In genomic region chr2:157397376-157397775, GRCm38 (mm10) we compare ENCODE assay signal across 24 mouse cellular contexts. TPM values are rescaled to one million over a fixed set of nuclear protein-coding genes. Genes with fewer than 3 reads are reported as not detected.
A peak's percentile ranks its signal among the peaks of the same experiment; 100 is the strongest.
DNase-seq lines count a peak whose midpoint lies in the region; ATAC-seq lines count a peak whose summit lies in the region.
"Had no signal": no experiment of that assay in that cellular context is flagged by ENCODE, and none has a peak within 500 bp of the region (broad histone marks: within the 10 kb centered on the region; RNA-seq: fewer than 3 reads in every experiment).

No protein-coding gene starts in this region.

- peak; percentile 27; the same call in 1 of the 2 replicates for ATAC-seq in limb, embryonic 15.5 days (ENCODE audit: insufficient number of reproducible peaks, low FRiP score, low TSS enrichment, low read depth)
- peak; percentile 53 for ATAC-seq in lung, embryonic 16.5 days (ENCODE audit: low read depth)
- peak; percentile 37; the same call in 1 of the 2 replicates for ATAC-seq in stomach, embryonic 15.5 days (ENCODE audit: insufficient read depth, low FRiP score, low read depth)
- no peak for ATAC-seq in megakaryocyte progenitor cell, adult 5-6 weeks (replicated peaks; ENCODE audit: poor library complexity)
- ATAC-seq: forebrain, embryonic 14.5 days had no signal

- H3K4me3 ChIP-seq in limb, embryonic 15.5 days, result no peak overlapping the region
- H3K4me3 ChIP-seq in limb, embryonic 10.5 days, result no peak overlapping the region
- no peak overlapping the region for H3K4me3 ChIP-seq in lung, embryonic 16.5 days (ENCODE audit: low read length)
- H3K4me3 ChIP-seq in stomach, embryonic 15.5 days (replicated peaks), result no peak overlapping the region
- H3K4me3 ChIP-seq: erythroblast, embryonic 14.5 days; forebrain, embryonic 10.5 days; heart, embryonic 12.5 days; hindbrain, embryonic 10.5 days had no signal

- H3K4me1 ChIP-seq in limb, embryonic 15.5 days, result no peaks in the 10 kb centered on the region
- H3K4me1 ChIP-seq in limb, embryonic 10.5 days, result 0 out of 2 replicates have a peak, but pooled peaks cover 10% of the 10 kb centered on the region
- H3K4me1 ChIP-seq in lung, embryonic 16.5 days (replicated peaks; ENCODE audit: control insufficient read depth, insufficient read depth, low read length), result peaks cover 34% of the 10 kb centered on the region
- H3K4me1 ChIP-seq in stomach, embryonic 15.5 days, result peaks cover 31% of the 10 kb centered on the region

- H3K27ac ChIP-seq in limb, embryonic 15.5 days, result no peak overlapping the region
- H3K27ac ChIP-seq in limb, embryonic 10.5 days, result no peak overlapping the region
- peak overlapping the region; percentile 94 for H3K27ac ChIP-seq in lung, embryonic 16.5 days (ENCODE audit: low read length)
- H3K27ac ChIP-seq in stomach, embryonic 15.5 days, result peak overlapping the region; percentile 75; the same call in 1 of the 2 replicates
- H3K27ac ChIP-seq: forebrain, embryonic 10.5 days had no signal

- H3K9me3 ChIP-seq in limb, embryonic 15.5 days, result no peaks in the 10 kb centered on the region
- no peaks in the 10 kb centered on the region for H3K9me3 ChIP-seq in limb, embryonic 10.5 days (replicated peaks)
- no peaks in the 10 kb centered on the region for H3K9me3 ChIP-seq in lung, embryonic 16.5 days (ENCODE audit: control insufficient read depth, low read length)
- no peaks in the 10 kb centered on the region for H3K9me3 ChIP-seq in stomach, embryonic 15.5 days

- H3K4me2 ChIP-seq in limb, embryonic 15.5 days, result no peak overlapping the region
- H3K4me2 ChIP-seq in lung, embryonic 16.5 days (ENCODE audit: low read depth, low read length), result no peak overlapping the region
- H3K4me2 ChIP-seq in stomach, embryonic 15.5 days, result no peak overlapping the region
- H3K4me2 ChIP-seq: heart, embryonic 12.5 days had no signal

- WGBS in limb, embryonic 15.5 days, result 84% methylated on average over 4 of the region's 4 CpGs
- 93% methylated on average over 4 of the region's 4 CpGs for WGBS in limb, embryonic 10.5 days
- 65% methylated on average over 4 of the region's 4 CpGs for WGBS in lung, embryonic 16.5 days
- 70% methylated on average over 4 of the region's 4 CpGs for WGBS in stomach, embryonic 15.5 days

- no peaks in the 10 kb centered on the region for H3K27me3 ChIP-seq in limb, embryonic 15.5 days
- H3K27me3 ChIP-seq in limb, embryonic 10.5 days (ENCODE audit: low read depth, poor library complexity, severe bottlenecking), result no peaks in the 10 kb centered on the region
- H3K27me3 ChIP-seq in lung, embryonic 16.5 days (ENCODE audit: control insufficient read depth, insufficient read depth, low read depth, low read length), result no peaks in the 10 kb centered on the region
- H3K27me3 ChIP-seq in stomach, embryonic 15.5 days (replicated peaks), result no peaks in the 10 kb centered on the region
- H3K27me3 ChIP-seq: heart, embryonic 12.5 days had no signal

- no peak overlapping the region for H3K9ac ChIP-seq in limb, embryonic 15.5 days
- no peak overlapping the region for H3K9ac ChIP-seq in lung, embryonic 16.5 days (ENCODE audit: low read length)
- no peak overlapping the region for H3K9ac ChIP-seq in stomach, embryonic 15.5 days
- H3K9ac ChIP-seq: heart, embryonic 12.5 days had no signal

- no peak for DNase-seq in limb, embryonic 10.5 days (ENCODE audit: low spot score)
- no peak for DNase-seq in lung, postnatal 25 days (ENCODE audit: low spot score)
- DNase-seq in lung, postnatal 36 days, result peak; percentile 39
- DNase-seq in right cerebral cortex, postnatal 25 days, result no peak
- DNase-seq: adrenal gland, adult 2 months; adrenal gland, postnatal 25 days; cerebellum, adult 18-20 months; cerebellum, adult 9-11 months; cerebellum, postnatal 36 days; gastrocnemius, postnatal 10 days had no signal

- H3K36me3 ChIP-seq in limb, embryonic 15.5 days, result peaks cover 34% of the 10 kb centered on the region
- H3K36me3 ChIP-seq in limb, embryonic 10.5 days, result peaks cover 57% of the 10 kb centered on the region
- peaks cover 4% of the 10 kb centered on the region; the same call in 1 of the 2 replicates for H3K36me3 ChIP-seq in lung, embryonic 16.5 days (ENCODE audit: control insufficient read depth, insufficient read depth, low read length)
- peaks cover 21% of the 10 kb centered on the region for H3K36me3 ChIP-seq in stomach, embryonic 15.5 days

RNA-seq across cellular contexts. Expression of gene Src, which starts 20.9 kb away (rescaled TPM):
- 14.8 and 18.5 TPM in 2 replicates for polyA plus RNA-seq in limb, embryonic 15.5 days (2015; fragmentation: Nextera tagmentation; extraction: Ambion mirVana)
- 21.7 and 26.2 TPM in 2 replicates for polyA plus RNA-seq in limb, embryonic 10.5 days (2016; fragmentation: Nextera tagmentation; extraction: Ambion mirVana)
- polyA plus RNA-seq in lung, embryonic 16.5 days (2015; fragmentation: Nextera tagmentation; extraction: Ambion mirVana), result 20.9 and 21.1 TPM in 2 replicates
- 18.2 and 18.4 TPM in 2 replicates for polyA plus RNA-seq in stomach, embryonic 15.5 days (2015; fragmentation: Nextera tagmentation; extraction: Ambion mirVana)
- 0.27 TPM in 1 of 2 replicates, not detected in the other for total RNA-seq in megakaryocyte progenitor cell, adult 5-6 weeks (2015)
- total RNA-seq in megakaryocyte progenitor cell, adult 5-6 weeks (2017), result 0.07 TPM in 1 of 2 replicates, not detected in the other

RNA-seq across cellular contexts. Expression of gene Manbal, which starts 30.0 kb away (rescaled TPM):
- 87.6 and 87.9 TPM in 2 replicates for polyA plus RNA-seq in limb, embryonic 15.5 days (2015; fragmentation: Nextera tagmentation; extraction: Ambion mirVana)
- 70.0 and 70.9 TPM in 2 replicates for polyA plus RNA-seq in limb, embryonic 10.5 days (2016; fragmentation: Nextera tagmentation; extraction: Ambion mirVana)
- polyA plus RNA-seq in lung, embryonic 16.5 days (2015; fragmentation: Nextera tagmentation; extraction: Ambion mirVana), result 85.3 and 86.3 TPM in 2 replicates
- 68.3 and 78.5 TPM in 2 replicates for polyA plus RNA-seq in stomach, embryonic 15.5 days (2015; fragmentation: Nextera tagmentation; extraction: Ambion mirVana)
- total RNA-seq in megakaryocyte progenitor cell, adult 5-6 weeks (2015), result 14.2 and 17.9 TPM in 2 replicates
- total RNA-seq in megakaryocyte progenitor cell, adult 5-6 weeks (2017), result 6.2 and 7.5 TPM in 2 replicates

RNA-seq across cellular contexts. Expression of gene Ghrh, which starts 50.1 kb away (rescaled TPM):
- not detected in 2 replicates for polyA plus RNA-seq in limb, embryonic 15.5 days (2015; fragmentation: Nextera tagmentation; extraction: Ambion mirVana)
- polyA plus RNA-seq in limb, embryonic 10.5 days (2016; fragmentation: Nextera tagmentation; extraction: Ambion mirVana), result not detected in 2 replicates
- not detected in 2 replicates for polyA plus RNA-seq in lung, embryonic 16.5 days (2015; fragmentation: Nextera tagmentation; extraction: Ambion mirVana)
- 0.49 TPM in 1 of 2 replicates, not detected in the other for polyA plus RNA-seq in stomach, embryonic 15.5 days (2015; fragmentation: Nextera tagmentation; extraction: Ambion mirVana)
- total RNA-seq in megakaryocyte progenitor cell, adult 5-6 weeks (2015), result not detected in 2 replicates
- not detected in 2 replicates for total RNA-seq in megakaryocyte progenitor cell, adult 5-6 weeks (2017)
- total RNA-seq: adrenal gland, adult 2 months; adrenal gland, postnatal 25 days; ES-E14; gastrocnemius, postnatal 10 days; gastrocnemius, postnatal 4 days; heart, adult 8-10 months; heart, postnatal 25 days had no signal
- polyA plus RNA-seq: adrenal gland, adult 2 months; erythroblast, embryonic 14.5 days; forebrain, embryonic 10.5 days; heart, embryonic 12.5 days; heart, embryonic 16.5 days; hindbrain, embryonic 10.5 days had no signal

Comparison
In these comparisons a context has a peak if more than half of its experiments do, and no peak if none do; other contexts are left out.
1. H3K27ac ChIP-seq: peak in lung, embryonic 16.5 days (single experiment) and stomach, embryonic 15.5 days (single experiment); none in limb, embryonic 15.5 days (single experiment) and limb, embryonic 10.5 days (single experiment).